Mouse (Mus musculus): ENCODE measurements at regions not wholly inside any gene's neighbourhood (a gene's known extent, or its start where the extent isn't known, plus 50 kb on each side); places are given as distances from the start of the nearest gene placed in this dataset.
A peak's percentile ranks its signal among the peaks of the same experiment; 100 is the strongest.

DNA sequence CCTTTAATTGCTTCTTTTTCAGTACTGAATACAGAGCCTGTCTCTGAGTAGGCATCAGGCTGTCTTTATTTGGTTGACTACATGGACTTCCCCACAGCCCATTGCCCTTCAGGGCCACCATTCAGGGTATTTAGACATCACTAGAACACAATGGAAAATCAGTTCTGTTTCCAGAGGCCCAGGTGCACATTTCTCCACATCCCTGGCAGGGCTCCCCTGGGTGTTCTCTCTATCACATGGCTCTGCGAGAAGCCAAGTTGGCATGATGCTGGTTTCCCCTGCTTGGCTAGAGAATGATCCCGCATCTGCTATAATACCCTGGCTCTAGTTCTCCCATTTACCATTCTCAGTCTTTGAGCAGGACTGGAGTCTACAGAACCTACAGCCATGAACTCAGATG lies 57.3 kb upstream of the St8sia2 start:
- H3K4me3 ChIP-seq (ENCODE audit: low read length), result no peak overlapping the region
- WGBS, result 91% methylated on average over 2 of the region's 2 CpGs
- H3K9ac ChIP-seq (ENCODE audit: low read length), result no peak overlapping the region
- peaks cover 3% of the 10 kb centered on the region; the same call in 1 of the 2 replicates for H3K9me3 ChIP-seq (ENCODE audit: control insufficient read depth, low read length)
- no peak overlapping the region for H3K27ac ChIP-seq (ENCODE audit: low read length)
- H3K36me3 ChIP-seq (ENCODE audit: control insufficient read depth, insufficient read depth, low read length), result no peaks in the 10 kb centered on the region
- ATAC-seq (ENCODE audit: low read depth), result no peak
- no peak overlapping the region for H3K4me2 ChIP-seq (ENCODE audit: low read depth, low read length)
- H3K27me3 ChIP-seq (ENCODE audit: control insufficient read depth, insufficient read depth, low read depth, low read length), result no peaks in the 10 kb centered on the region
- H3K4me1 ChIP-seq (replicated peaks; ENCODE audit: control insufficient read depth, insufficient read depth, low read length), result no peaks in the 10 kb centered on the region

DNA sequence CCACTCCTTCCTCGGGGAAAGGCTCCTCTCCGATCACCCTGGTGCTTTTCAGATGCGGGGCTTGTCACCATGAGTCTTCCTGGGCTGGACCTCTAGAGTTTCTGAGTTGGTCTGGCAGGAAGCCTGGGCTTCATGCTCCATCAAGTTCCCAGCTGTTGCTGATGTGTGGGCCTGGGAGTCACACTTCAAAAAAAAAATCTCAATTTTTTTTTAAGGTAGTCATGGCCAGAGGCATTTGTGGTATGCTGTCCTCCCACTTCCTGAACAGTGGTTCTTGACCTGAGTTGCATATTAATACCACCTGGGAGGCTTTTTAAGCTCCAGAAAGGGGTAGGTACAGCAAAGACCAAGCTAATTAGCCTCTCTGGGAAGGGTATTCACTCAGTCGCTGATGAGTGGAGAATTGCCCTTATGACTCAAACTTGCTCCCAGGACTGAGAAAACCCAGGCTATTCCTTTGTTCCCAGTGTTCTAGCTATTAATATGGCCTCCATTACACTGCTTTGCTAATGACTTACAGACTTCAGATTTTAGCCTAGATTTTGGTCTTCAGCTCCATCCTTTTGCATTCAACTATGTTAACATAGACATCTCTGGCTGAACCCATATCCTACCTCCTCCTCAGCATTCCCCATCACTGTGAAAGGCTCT lies 52.1 kb upstream of the St8sia2 start:
- Histone ChIP-seq H3K27me3 (ENCODE audit: control insufficient read depth, insufficient read depth, low read depth, low read length) (no peaks in the 10 kb centered on the region), H3K27ac (ENCODE audit: low read length) (0 out of 2 replicates have a peak overlapping the region, but pooled peaks have one; percentile 2), H3K36me3 (ENCODE audit: control insufficient read depth, insufficient read depth, low read length) (no peaks in the 10 kb centered on the region), H3K4me2 (ENCODE audit: low read depth, low read length) (no peak overlapping the region), H3K4me3 (ENCODE audit: low read length) (no peak overlapping the region), H3K9ac (ENCODE audit: low read length) (no peak overlapping the region), H3K9me3 (ENCODE audit: control insufficient read depth, low read length) (no peaks in the 10 kb centered on the region), H3K4me1 (replicated peaks; ENCODE audit: control insufficient read depth, insufficient read depth, low read length) (peaks cover 4% of the 10 kb centered on the region)
- 44% methylated on average over 4 of the region's 4 CpGs for WGBS
- ATAC-seq (ENCODE audit: low read depth), result peak; percentile 42; the same call in 1 of the 2 replicates
